Mouse (Mus musculus): ENCODE data around the gene Cdc7.

Gene Cdc7

GRCm38 (mm10) chr5:106994716-106995115, 30.6 kb downstream of the Cdc7 start:
- DNase-seq = no peak

GRCm38 (mm10) chr5:106995886-106996538, 31.9 kb downstream of the Cdc7 start:
- DNase-seq = peak; percentile 39

DNA sequence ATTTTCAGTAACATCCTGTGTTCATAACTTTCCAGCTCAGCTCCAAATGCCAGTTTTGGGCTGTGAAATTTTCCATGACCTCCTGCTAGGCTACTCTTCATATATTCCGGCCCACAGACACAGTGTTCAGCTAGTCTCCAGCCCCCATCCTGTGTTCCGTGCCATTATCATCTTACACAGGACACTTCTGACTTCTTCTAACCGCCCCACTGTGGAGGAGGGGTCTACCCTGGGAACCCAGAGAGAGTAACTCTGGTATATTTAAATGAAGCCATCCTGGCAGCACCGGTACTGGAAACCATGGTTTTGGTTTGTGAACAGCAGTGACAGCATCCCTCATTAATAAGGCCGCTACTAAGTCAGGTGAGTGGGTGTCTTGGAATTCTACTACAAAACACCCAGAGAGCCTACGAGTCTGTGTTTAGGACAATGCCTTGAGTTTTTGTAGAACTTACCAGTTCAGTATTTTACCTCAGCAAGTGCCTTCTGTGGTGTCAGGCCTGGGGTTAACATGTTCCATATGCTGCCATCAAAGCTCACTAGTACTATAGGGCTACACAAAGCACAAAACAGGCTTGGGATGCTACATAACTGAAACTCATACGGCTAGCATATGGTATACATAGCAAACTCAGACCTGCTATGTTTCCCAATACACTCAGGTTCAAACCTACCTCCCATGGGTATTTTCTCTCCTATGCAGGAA, 32.6 kb downstream of the Cdc7 start:
- DNase-seq = no peak

DNA sequence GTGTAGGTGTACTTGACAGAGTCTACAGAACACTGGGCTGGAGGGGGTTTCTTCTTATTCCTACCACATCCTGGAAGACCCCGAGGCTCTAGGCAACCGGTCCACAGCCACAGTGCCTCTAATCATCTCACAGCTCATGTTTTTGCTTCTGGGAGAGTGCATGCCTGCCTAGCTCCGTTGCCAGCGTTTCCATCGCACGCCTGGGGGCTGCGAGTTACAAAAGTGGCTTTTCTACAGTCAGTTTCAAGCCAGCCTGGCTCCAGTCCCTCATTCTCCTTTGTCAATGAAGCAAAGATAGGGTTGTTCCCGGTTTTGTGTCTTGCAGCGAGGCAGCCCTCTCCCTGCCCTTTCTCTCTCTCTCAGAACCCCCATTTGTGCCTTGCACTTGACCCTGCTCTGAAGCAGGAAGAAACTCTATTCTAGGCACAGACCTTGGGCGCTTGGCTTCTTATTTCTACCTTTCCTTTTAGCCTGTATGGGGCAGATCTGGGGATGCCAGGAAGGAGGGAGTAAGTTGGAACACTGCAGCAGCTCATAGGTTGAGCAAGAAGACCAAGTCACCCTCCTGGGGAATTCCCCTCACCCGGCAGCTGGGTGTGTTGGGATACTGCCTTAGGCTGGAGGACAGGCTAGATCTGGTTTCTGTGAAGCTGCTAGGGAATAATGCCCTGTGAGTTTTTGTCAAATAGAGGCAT, 37.4 kb downstream of the Cdc7 start:
- no peak for DNase-seq

- DNase-seq = no peak
These were observed 37.9 kb downstream of the Cdc7 start for GRCm38 (mm10) chr5:107002091-107002416.

- DNase-seq = no peak
These were observed 45.6 kb downstream of the Cdc7 start for GRCm38 (mm10) chr5:107009721-107010120.

DNA sequence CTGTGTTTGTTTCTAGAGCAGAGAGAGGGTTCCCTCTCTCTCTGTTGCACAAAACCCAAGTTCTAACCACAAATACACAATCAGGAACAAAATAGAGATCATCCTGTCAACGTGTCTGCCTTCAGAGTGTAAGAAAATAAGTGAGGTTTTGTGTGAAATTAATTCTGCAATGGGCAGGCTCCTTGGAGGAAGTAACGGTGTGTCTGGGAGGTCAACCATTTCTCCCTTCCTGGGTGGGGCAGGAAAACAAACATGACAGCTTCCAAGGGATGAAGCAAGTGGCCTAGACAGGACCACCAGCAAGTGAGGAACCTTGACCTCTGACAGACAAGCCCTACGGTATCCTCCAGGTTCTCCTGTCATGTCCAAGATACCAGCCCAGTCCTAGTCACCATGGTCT, 46.2 kb downstream of the Cdc7 start:
- DNase-seq = no peak

GRCm38 (mm10) chr5:107011316-107012029, 47.4 kb downstream of the Cdc7 start:
- DNase-seq = no peak

GRCm38 (mm10) chr5:107012030-107012715, 48.1 kb downstream of the Cdc7 start:
- DNase-seq = no peak

DNA sequence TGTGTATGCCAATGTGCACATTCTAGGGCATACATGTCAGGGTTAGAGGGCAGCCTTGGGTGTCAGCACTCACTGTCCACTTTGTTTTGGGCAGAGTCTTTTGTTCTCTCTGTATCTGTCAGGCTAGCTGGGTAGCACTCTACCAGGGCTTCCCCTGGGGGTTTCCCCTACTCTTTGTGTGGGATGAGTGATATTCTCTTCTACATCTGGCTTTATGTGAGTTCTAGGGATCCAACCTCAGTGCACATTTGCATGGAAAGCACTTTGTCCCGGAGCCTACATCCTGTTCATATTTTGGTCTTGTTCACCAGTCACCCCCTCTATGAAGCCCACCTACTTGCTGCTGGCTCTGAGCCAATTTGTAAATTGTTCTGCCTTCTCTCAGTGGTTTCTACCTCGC, 49.3 kb downstream of the Cdc7 start:
- no peak for DNase-seq

DNA sequence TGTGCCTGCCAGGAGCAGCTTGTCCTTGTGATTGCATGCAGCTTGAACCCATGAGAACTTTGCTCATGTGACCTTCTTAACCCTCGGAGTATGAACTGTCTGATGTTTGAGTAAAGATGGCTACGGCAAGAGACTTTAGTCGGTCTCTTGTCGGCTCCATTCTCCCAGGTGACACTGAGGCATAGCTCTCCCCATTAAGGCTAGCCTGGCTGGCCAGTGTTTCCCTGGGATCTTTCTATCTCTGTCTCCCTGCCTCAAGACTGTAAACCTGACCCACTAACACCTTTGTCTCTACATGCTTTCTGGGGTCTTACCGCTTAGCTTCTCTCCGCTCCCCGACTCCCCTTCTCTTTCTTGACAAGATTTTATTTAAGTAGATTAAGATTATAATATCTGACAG, 50.0 kb downstream of the Cdc7 start:
- DNase-seq = no peak

DNA sequence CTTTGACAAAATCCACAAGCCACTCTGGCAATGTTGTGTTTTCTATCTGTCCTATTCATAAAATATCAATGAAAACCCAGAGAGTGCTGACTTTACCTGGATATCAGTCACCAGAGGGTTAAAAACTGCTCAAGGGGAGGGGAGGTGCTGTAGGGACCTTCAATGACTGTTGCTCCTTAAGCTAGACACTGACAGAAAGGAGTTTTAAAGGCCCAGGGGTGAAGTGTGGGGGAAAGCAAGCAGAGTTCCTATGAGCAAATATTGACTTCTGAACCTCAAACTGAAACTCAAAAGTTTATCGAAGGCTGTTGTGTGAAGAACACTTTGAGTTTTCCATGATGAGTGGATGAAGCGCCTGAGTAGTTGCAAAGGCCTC, 50.9 kb downstream of the Cdc7 start:
- no peak for DNase-seq

- DNase-seq = no peak
These were observed 51.4 kb downstream of the Cdc7 start for GRCm38 (mm10) chr5:107015422-107016081.

DNA sequence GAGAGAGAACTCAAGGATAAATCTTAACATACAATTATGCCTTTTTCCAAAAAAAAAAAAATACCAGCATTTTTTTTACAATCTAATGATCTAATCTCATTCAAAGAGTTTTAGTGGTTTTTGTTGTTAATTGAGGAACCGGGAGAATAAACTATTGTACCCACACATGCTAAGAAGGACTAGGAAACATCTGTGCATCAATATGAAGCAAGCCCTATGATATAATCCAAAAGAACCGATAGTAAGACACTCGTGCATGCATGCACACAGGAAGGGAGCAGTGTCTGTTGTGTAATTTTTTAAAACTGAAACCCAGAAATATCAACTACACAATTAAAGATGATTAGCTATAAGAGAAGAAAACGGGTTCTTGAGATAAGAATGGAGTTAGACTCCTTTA, 52.4 kb downstream of the Cdc7 start:
- no peak for DNase-seq

GRCm38 (mm10) chr5:107017544-107017943, 53.4 kb downstream of the Cdc7 start:
- DNase-seq = no peak

DNA sequence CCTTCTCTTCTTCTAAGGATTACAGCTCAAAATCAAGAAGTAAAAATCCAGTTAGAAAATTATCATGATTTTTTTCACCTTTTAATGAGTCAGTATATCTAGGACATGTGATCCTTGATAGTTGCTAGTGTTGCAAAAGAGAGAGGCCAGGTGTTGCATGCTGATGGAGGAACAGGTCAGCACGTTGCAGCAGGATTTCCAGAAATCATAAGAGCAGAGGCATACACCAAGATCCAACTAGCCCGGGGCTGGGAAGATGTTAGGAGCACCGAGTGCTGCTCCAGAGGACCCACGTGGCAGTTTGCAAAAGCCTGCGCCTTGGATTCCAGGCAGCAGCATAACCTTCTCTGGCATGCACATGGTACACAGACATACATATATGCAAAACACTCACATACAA, 54.9 kb downstream of the Cdc7 start:
- no peak for DNase-seq

DNA sequence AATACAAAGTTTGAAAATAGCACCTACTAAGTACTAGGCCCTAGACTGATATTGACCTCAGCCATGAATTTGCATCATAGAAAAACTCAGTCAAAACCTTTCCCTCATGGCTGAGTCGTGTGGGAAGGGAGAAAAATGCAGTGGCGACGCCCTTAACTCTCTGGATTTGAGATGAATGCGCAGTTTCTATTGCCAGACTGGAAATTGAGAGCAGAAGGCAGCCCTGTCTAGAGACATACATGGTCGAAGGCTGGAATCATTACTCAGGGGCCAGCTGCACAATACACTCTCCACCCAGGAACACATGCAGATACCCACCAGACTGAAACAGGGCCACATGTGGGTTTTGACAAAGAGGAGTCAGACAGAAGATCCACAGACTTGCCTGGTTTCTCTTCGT, 55.8 kb downstream of the Cdc7 start:
- DNase-seq = no peak

DNA sequence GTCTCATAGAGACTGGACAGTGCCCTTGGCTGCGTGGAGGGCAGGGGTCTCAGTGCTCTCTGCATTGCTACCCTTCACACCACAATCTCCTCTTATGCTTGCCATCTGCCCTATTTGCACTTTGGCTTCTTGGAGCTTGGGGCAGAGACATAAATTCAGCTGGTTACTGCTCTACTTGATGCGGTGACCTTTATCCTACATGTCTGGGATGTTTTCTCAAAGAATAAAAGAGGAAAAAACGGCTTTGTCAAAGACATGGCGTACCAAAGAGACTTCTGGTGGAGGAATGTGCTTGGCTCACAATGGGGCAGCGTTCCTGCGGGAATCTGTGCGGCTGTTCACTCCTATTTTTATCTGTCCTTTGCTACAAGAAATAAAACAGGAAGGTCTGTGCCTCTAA, 56.2 kb downstream of the Cdc7 start:
- DNase-seq = no peak

DNA sequence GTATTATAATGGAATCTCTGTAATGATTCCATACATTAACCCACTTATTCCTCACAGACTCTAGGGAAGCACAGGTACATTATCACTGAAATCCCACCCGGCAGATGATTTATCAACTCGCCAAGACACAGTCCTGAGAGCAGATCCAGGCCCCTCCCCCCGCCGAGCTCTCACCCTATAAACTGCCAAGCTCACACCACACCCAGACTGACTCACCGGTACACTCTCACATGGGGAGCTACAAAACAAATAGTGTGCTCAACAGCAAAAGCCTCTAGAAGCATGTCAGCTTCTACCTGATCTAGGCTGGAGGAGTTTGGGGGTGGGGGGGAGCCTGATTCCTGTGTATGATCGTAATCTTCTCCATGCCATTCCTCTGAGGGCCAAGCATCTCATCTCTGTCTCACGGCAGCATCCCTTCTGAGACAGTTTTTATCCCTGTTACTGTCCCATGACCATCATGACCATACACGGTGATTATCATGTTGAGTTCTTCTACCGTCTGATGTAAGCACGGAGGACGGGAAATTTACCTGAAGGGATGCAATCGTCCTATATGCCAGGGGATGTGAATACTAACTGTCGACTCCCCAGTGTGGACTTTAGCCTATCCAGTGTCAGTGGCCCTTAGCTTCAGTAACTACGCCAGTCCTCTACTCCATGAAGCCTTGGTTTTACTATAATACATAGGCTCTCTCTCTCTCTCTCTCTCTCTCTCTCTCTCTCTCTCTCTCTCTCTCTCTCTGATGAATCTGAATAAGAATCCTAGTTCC, 57.4 kb downstream of the Cdc7 start:
- no peak for DNase-seq

- no peak for DNase-seq
These were observed 57.9 kb downstream of the Cdc7 start for GRCm38 (mm10) chr5:107022064-107022428.

- DNase-seq = no peak
These were observed 59.8 kb downstream of the Cdc7 start for GRCm38 (mm10) chr5:107023951-107024350.

DNA sequence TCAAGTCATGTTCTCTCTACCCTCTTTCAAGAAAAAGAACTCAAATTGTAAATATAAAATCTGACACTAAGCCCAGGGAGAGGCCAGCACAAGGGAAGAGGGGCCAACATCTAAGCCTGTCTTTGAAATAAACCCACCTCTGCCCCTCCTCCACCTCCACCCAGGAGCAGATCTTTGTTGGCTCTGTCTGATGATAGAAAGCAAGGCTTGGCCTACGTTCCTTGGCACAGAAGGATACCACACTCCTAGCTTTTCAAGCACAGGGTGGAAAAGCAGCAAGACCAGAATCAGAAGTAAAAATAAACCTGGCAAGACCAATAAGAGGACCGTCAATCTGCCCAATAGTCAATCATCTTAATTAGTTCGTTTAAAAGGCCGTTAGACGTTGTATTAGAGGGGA, 61.2 kb downstream of the Cdc7 start:
- DNase-seq = no peak

Measured in cerebellum, adult 9-10 months (tissue).